Mouse (Mus musculus) heart, embryonic 13.5 days (tissue): ENCODE results near the gene A1cf. TPM values are rescaled to one million over a fixed set of nuclear protein-coding genes. Genes with fewer than 3 reads are reported as not detected.

Source experiments
- ATAC-seq: fragments of 200-750 bp; cut with Nextera tagmentation; 2 replicates; pipeline ENCODE4 v1.8.0; 2017; ENCODE audit warnings: moderate TSS enrichment; ENCODE audit not compliant: insufficient number of reproducible peaks, low FRiP score, low TSS enrichment; ENCODE audit errors: extremely low read depth
- H3K27ac ChIP-seq: fragments of 300-500 bp; sonication (generic); replicated peaks from 2 replicates; pipeline ENCODE4 v1.5.1; 2015; ENCODE audit warnings: moderate library complexity, mild to moderate bottlenecking, inconsistent platforms
- H3K27me3 ChIP-seq: fragments of 300-500 bp; sonication (generic); replicated peaks from 2 replicates; pipeline ENCODE4 v1.6.1; 2015; ENCODE audit warnings: mild to moderate bottlenecking, inconsistent platforms
- H3K36me3 ChIP-seq: fragments of 300-500 bp; sonication (generic); 2 replicates; pipeline ENCODE4 v1.6.1; 2015; ENCODE audit warnings: mild to moderate bottlenecking, inconsistent platforms
- H3K4me1 ChIP-seq: fragments of 300-500 bp; sonication (generic); 2 replicates; pipeline ENCODE4 v1.6.1; 2015; ENCODE audit warnings: inconsistent platforms
- H3K4me2 ChIP-seq: fragments of 300-500 bp; sonication (generic); 2 replicates; pipeline ENCODE4 v1.6.1; 2015; ENCODE audit warnings: inconsistent platforms, mild to moderate bottlenecking, moderate library complexity
- H3K4me3 ChIP-seq: fragments of 300-500 bp; sonication (generic); 2 replicates; pipeline ENCODE4 v1.5.1; 2015; ENCODE audit warnings: moderate library complexity, mild to moderate bottlenecking, inconsistent platforms
- H3K9ac ChIP-seq: fragments of 300-500 bp; sonication (generic); 2 replicates; pipeline ENCODE4 v1.6.1; 2015; ENCODE audit warnings: inconsistent platforms, mild to moderate bottlenecking, moderate library complexity
- H3K9me3 ChIP-seq: fragments of 300-500 bp; sonication (generic); 2 replicates; pipeline ENCODE4 v1.6.1; 2016; ENCODE audit warnings: inconsistent platforms
- WGBS: fragments of 180-500 bp; shearing (Covaris S2); methylation state at CpG from one replicate; pipeline ENCODE4 v1.1.7; 2015; ENCODE audit warnings: mixed read lengths; 5-methylcytosine and 5-hydroxymethylcytosine counted together
- polyA plus RNA-seq: library from polyadenylated mRNA; unstranded; fragments of >200 nt; fragmentation: Nextera tagmentation; extraction: Ambion mirVana; gene quantifications from 2 replicates; pipeline ENCODE4 v1.2.1, GENCODE M21; 2015

A1cf gene
- polyA plus RNA-seq, 1 experiment from 2014 or later: 0.05 TPM

- H3K27ac ChIP-seq: no peak overlapping the region
- H3K27me3 ChIP-seq: no peaks in the 10 kb centered on the region
- H3K9ac ChIP-seq: no peak overlapping the region
- no peaks in the 10 kb centered on the region for H3K4me1 ChIP-seq
- no peak overlapping the region for H3K4me3 ChIP-seq
- no peak overlapping the region for H3K4me2 ChIP-seq
- 81% methylated on average over 4 of the region's 4 CpGs for WGBS
- no peaks in the 10 kb centered on the region for H3K36me3 ChIP-seq
- H3K9me3 ChIP-seq: no peaks in the 10 kb centered on the region
- no peak for ATAC-seq
Measured at GRCm38 (mm10) chr19:31954267-31954666, 85.7 kb downstream of the A1cf start.

GRCm38 (mm10) chr19:31954696-31955095, 86.1 kb downstream of the A1cf start:
- WGBS: 79% methylated on average over 4 of the region's 4 CpGs

GRCm38 (mm10) chr19:31956359-31956758, 87.8 kb downstream of the A1cf start:
- WGBS: 63% methylated on average over 2 of the region's 2 CpGs
- no peak for ATAC-seq
- H3K27ac ChIP-seq: no peak overlapping the region
- H3K4me1 ChIP-seq: no peaks in the 10 kb centered on the region
- no peaks in the 10 kb centered on the region for H3K9me3 ChIP-seq
- no peaks in the 10 kb centered on the region for H3K27me3 ChIP-seq
- H3K9ac ChIP-seq: no peak overlapping the region
- no peaks in the 10 kb centered on the region for H3K36me3 ChIP-seq
- no peak overlapping the region for H3K4me2 ChIP-seq
- H3K4me3 ChIP-seq: no peak overlapping the region

More at GRCm38 (mm10) chr19:31954696-31955095, 86.1 kb downstream of the A1cf start:
- Histone ChIP-seq H3K27ac (no peak overlapping the region), H3K9ac (no peak overlapping the region), H3K36me3 (no peaks in the 10 kb centered on the region), H3K4me1 (no peaks in the 10 kb centered on the region), H3K27me3 (no peaks in the 10 kb centered on the region), H3K9me3 (no peaks in the 10 kb centered on the region), H3K4me3 (no peak overlapping the region), H3K4me2 (no peak overlapping the region)
- no peak for ATAC-seq

- H3K36me3 ChIP-seq: no peaks in the 10 kb centered on the region
- H3K4me2 ChIP-seq: no peak overlapping the region
- no peak for ATAC-seq
- no peak overlapping the region for H3K9ac ChIP-seq
- no peak overlapping the region for H3K27ac ChIP-seq
- no peaks in the 10 kb centered on the region for H3K4me1 ChIP-seq
- 87% methylated on average over 2 of the region's 2 CpGs for WGBS
- no peak overlapping the region for H3K4me3 ChIP-seq
- no peaks in the 10 kb centered on the region for H3K9me3 ChIP-seq
- no peaks in the 10 kb centered on the region for H3K27me3 ChIP-seq
Measured at GRCm38 (mm10) chr19:31960434-31960833, 91.9 kb downstream of the A1cf start.

- H3K36me3 ChIP-seq: no peaks in the 10 kb centered on the region
- no peak overlapping the region for H3K4me2 ChIP-seq
- no peak overlapping the region for H3K27ac ChIP-seq
- WGBS: 45% methylated on average over 3 of the region's 3 CpGs
- H3K4me1 ChIP-seq: no peaks in the 10 kb centered on the region
- ATAC-seq: no peak
- no peak overlapping the region for H3K4me3 ChIP-seq
- no peak overlapping the region for H3K9ac ChIP-seq
- no peaks in the 10 kb centered on the region for H3K9me3 ChIP-seq
- H3K27me3 ChIP-seq: no peaks in the 10 kb centered on the region
Measured at GRCm38 (mm10) chr19:31963147-31963546, 94.6 kb downstream of the A1cf start.

GRCm38 (mm10) chr19:31967933-31968532, 99.5 kb downstream of the A1cf start:
- H3K9me3 ChIP-seq: no peaks in the 10 kb centered on the region
- no peak overlapping the region for H3K4me2 ChIP-seq
- H3K27ac ChIP-seq: no peak overlapping the region
- no peak overlapping the region for H3K4me3 ChIP-seq
- 52% methylated on average over 5 of the region's 5 CpGs for WGBS
- 0 out of 2 replicates have a peak, but pooled peaks cover 5% of the 10 kb centered on the region for H3K4me1 ChIP-seq
- H3K27me3 ChIP-seq: no peaks in the 10 kb centered on the region; the same call in 1 of the 2 replicates
- H3K9ac ChIP-seq: no peak overlapping the region
- no peaks in the 10 kb centered on the region for H3K36me3 ChIP-seq
- no peak for ATAC-seq

GRCm38 (mm10) chr19:31971405-31971804, 102.8 kb downstream of the A1cf start:
- no peak overlapping the region for H3K4me3 ChIP-seq
- 45% methylated on average over 3 of the region's 3 CpGs for WGBS
- ATAC-seq: no peak
- no peak overlapping the region for H3K9ac ChIP-seq
- no peaks in the 10 kb centered on the region; the same call in 1 of the 2 replicates for H3K27me3 ChIP-seq
- no peaks in the 10 kb centered on the region for H3K9me3 ChIP-seq
- no peak overlapping the region for H3K27ac ChIP-seq
- H3K4me1 ChIP-seq: 0 out of 2 replicates have a peak, but pooled peaks cover 8% of the 10 kb centered on the region
- H3K4me2 ChIP-seq: no peak overlapping the region
- no peaks in the 10 kb centered on the region for H3K36me3 ChIP-seq

- no peak overlapping the region for H3K4me3 ChIP-seq
- 0 out of 2 replicates have a peak, but pooled peaks cover 8% of the 10 kb centered on the region for H3K4me1 ChIP-seq
- H3K36me3 ChIP-seq: no peaks in the 10 kb centered on the region
- no peaks in the 10 kb centered on the region for H3K9me3 ChIP-seq
- ATAC-seq: no peak
- no peak overlapping the region for H3K27ac ChIP-seq
- H3K9ac ChIP-seq: no peak overlapping the region
- H3K4me2 ChIP-seq: no peak overlapping the region
- 9% methylated on average over 6 of the region's 6 CpGs for WGBS
- H3K27me3 ChIP-seq: no peaks in the 10 kb centered on the region; the same call in 1 of the 2 replicates
Measured at GRCm38 (mm10) chr19:31971998-31972397, 103.4 kb downstream of the A1cf start.

- ATAC-seq: no peak
- Histone ChIP-seq H3K36me3 (no peaks in the 10 kb centered on the region), H3K4me2 (no peak overlapping the region), H3K27ac (no peak overlapping the region), H3K9ac (no peak overlapping the region), H3K4me3 (no peak overlapping the region), H3K4me1 (0 out of 2 replicates have a peak, but pooled peaks cover 3% of the 10 kb centered on the region), H3K27me3 (no peaks in the 10 kb centered on the region; the same call in 1 of the 2 replicates), H3K9me3 (no peaks in the 10 kb centered on the region)
- WGBS: 48% methylated on average over 2 of the region's 2 CpGs
Measured at GRCm38 (mm10) chr19:31975882-31976281, 107.3 kb downstream of the A1cf start.

- WGBS: 81% methylated on average over 6 of the region's 6 CpGs
- Histone ChIP-seq H3K27ac (no peak overlapping the region), H3K9me3 (no peaks in the 10 kb centered on the region), H3K4me3 (no peak overlapping the region), H3K36me3 (0 out of 2 replicates have a peak, but pooled peaks cover 6% of the 10 kb centered on the region), H3K4me1 (no peaks in the 10 kb centered on the region), H3K9ac (no peak overlapping the region), H3K27me3 (no peaks in the 10 kb centered on the region), H3K4me2 (no peak overlapping the region)
- ATAC-seq: no peak
Measured at GRCm38 (mm10) chr19:31991057-31991456, 122.5 kb downstream of the A1cf start.

- no peak for ATAC-seq
- Histone ChIP-seq H3K4me1 (0 out of 2 replicates have a peak, but pooled peaks cover 4% of the 10 kb centered on the region), H3K9ac (no peak overlapping the region), H3K4me2 (no peak overlapping the region), H3K27ac (no peak overlapping the region), H3K4me3 (no peak overlapping the region), H3K27me3 (no peaks in the 10 kb centered on the region), H3K36me3 (0 out of 2 replicates have a peak, but pooled peaks cover 6% of the 10 kb centered on the region), H3K9me3 (no peaks in the 10 kb centered on the region)
- WGBS: 64% methylated on average over 3 of the region's 3 CpGs
Measured at GRCm38 (mm10) chr19:31996916-31997315, 128.4 kb downstream of the A1cf start.
